Mouse (Mus musculus): ENCODE measurements at regions not wholly inside any gene's neighbourhood (a gene's known extent, or its start where the extent isn't known, plus 50 kb on each side); places are given as distances from the start of the nearest gene placed in this dataset.

- no peak for TF ChIP-seq POLR2A (IDR thresholded peaks at IDR 0.05; ENCODE audit: borderline replicate concordance, extremely low read depth, low read depth, low read length)
- no peak for TF ChIP-seq CTCF (IDR thresholded peaks at IDR 0.05; ENCODE audit: insufficient read depth, low read length)
Measured at GRCm38 (mm10) chr2:48138051-48138611, 675.8 kb upstream of the Acvr2a start.
